Mouse (Mus musculus) midbrain, embryonic 13.5 days (tissue): ENCODE results near the gene Rap1b. TPM values are rescaled to one million over a fixed set of nuclear protein-coding genes. Genes with fewer than 3 reads are reported as not detected.

Source experiments
- ATAC-seq: fragments of 200-750 bp; cut with Nextera tagmentation; 2 replicates; pipeline ENCODE4 v1.8.0; 2017; ENCODE audit warnings: mild to moderate bottlenecking, moderate TSS enrichment, moderate library complexity
- H3K27ac ChIP-seq: fragments of 300-500 bp; sonication (generic); 2 replicates; pipeline ENCODE4 v1.5.1; 2015; ENCODE audit warnings: inconsistent platforms, mild to moderate bottlenecking, moderate library complexity
- H3K27me3 ChIP-seq: fragments of 300-500 bp; sonication (generic); 2 replicates; pipeline ENCODE4 v1.6.1; 2015; ENCODE audit warnings: mild to moderate bottlenecking, inconsistent platforms
- H3K36me3 ChIP-seq: fragments of 300-500 bp; sonication (generic); 2 replicates; pipeline ENCODE4 v1.6.1; 2015; ENCODE audit warnings: mild to moderate bottlenecking, inconsistent platforms
- H3K4me1 ChIP-seq: fragments of 300-500 bp; sonication (generic); replicated peaks from 2 replicates; pipeline ENCODE4 v1.6.1; 2015; ENCODE audit warnings: inconsistent platforms
- H3K4me2 ChIP-seq: fragments of 300-500 bp; sonication (generic); replicated peaks from 2 replicates; pipeline ENCODE4 v1.6.1; 2015; ENCODE audit warnings: moderate library complexity, mild to moderate bottlenecking, inconsistent platforms
- H3K4me3 ChIP-seq: fragments of 300-500 bp; sonication (generic); replicated peaks from 2 replicates; pipeline ENCODE4 v1.5.1; 2015; ENCODE audit warnings: mild to moderate bottlenecking, inconsistent platforms
- H3K9ac ChIP-seq: fragments of 300-500 bp; sonication (generic); replicated peaks from 2 replicates; pipeline ENCODE4 v1.6.1; 2015; ENCODE audit warnings: mild to moderate bottlenecking, inconsistent platforms
- H3K9me3 ChIP-seq: fragments of 300-500 bp; sonication (generic); 2 replicates; pipeline ENCODE4 v1.6.1; 2016; ENCODE audit warnings: mild to moderate bottlenecking, inconsistent platforms
- WGBS: fragments of 180-500 bp; shearing (Covaris S2); methylation state at CpG from one replicate; pipeline ENCODE4 v1.1.7; 2015; 5-methylcytosine and 5-hydroxymethylcytosine counted together
- polyA plus RNA-seq: library from polyadenylated mRNA; unstranded; fragments of >200 nt; fragmentation: Nextera tagmentation; extraction: Ambion mirVana; gene quantifications from 2 replicates; pipeline ENCODE4 v1.2.1, GENCODE M21; 2015

Gene Rap1b
- polyA plus RNA-seq, 1 experiment from 2014 or later = 140 TPM

- Histone ChIP-seq H3K27me3 (no peaks in the 10 kb centered on the region), H3K9ac (no peak overlapping the region), H3K36me3 (no peaks in the 10 kb centered on the region), H3K27ac (no peak overlapping the region), H3K4me1 (no peaks in the 10 kb centered on the region), H3K4me3 (no peak overlapping the region), H3K9me3 (no peaks in the 10 kb centered on the region), H3K4me2 (no peak overlapping the region)
- 90% methylated on average over 2 of the region's 2 CpGs for WGBS
- ATAC-seq = no peak
These were observed 9.5 kb downstream of the Rap1b start for GRCm38 (mm10) chr10:117836354-117836753.

GRCm38 (mm10) chr10:117835453-117835852, 10.4 kb downstream of the Rap1b start:
- no peaks in the 10 kb centered on the region for H3K9me3 ChIP-seq
- 68% methylated on average over 5 of the region's 5 CpGs for WGBS
- H3K9ac ChIP-seq = no peak overlapping the region
- H3K4me3 ChIP-seq = no peak overlapping the region
- no peak overlapping the region for H3K4me2 ChIP-seq
- no peak overlapping the region for H3K27ac ChIP-seq
- H3K4me1 ChIP-seq = no peaks in the 10 kb centered on the region
- no peak for ATAC-seq
- no peaks in the 10 kb centered on the region for H3K36me3 ChIP-seq
- H3K27me3 ChIP-seq = no peaks in the 10 kb centered on the region

GRCm38 (mm10) chr10:117830797-117831196, 15.0 kb downstream of the Rap1b start:
- Histone ChIP-seq H3K4me2 (no peak overlapping the region), H3K4me1 (0 out of 2 replicates have a peak, but pooled peaks cover 5% of the 10 kb centered on the region), H3K9me3 (no peaks in the 10 kb centered on the region), H3K9ac (no peak overlapping the region), H3K27ac (no peak overlapping the region), H3K36me3 (no peaks in the 10 kb centered on the region), H3K4me3 (no peak overlapping the region), H3K27me3 (no peaks in the 10 kb centered on the region)
- 94% methylated on average over 3 of the region's 3 CpGs for WGBS
- no peak for ATAC-seq

GRCm38 (mm10) chr10:117829472-117830155, 16.2 kb downstream of the Rap1b start:
- H3K36me3 ChIP-seq = no peaks in the 10 kb centered on the region
- H3K9me3 ChIP-seq = no peaks in the 10 kb centered on the region
- 98% methylated on average over 7 of the region's 7 CpGs for WGBS
- no peak overlapping the region for H3K9ac ChIP-seq
- no peak overlapping the region for H3K4me2 ChIP-seq
- no peak overlapping the region for H3K4me3 ChIP-seq
- peaks cover 10% of the 10 kb centered on the region; the same call in 1 of the 2 replicates for H3K4me1 ChIP-seq
- H3K27ac ChIP-seq = no peak overlapping the region
- ATAC-seq = no peak
- H3K27me3 ChIP-seq = no peaks in the 10 kb centered on the region

GRCm38 (mm10) chr10:117829022-117829421, 16.8 kb downstream of the Rap1b start:
- H3K27me3 ChIP-seq = no peaks in the 10 kb centered on the region
- H3K36me3 ChIP-seq = peaks cover 3% of the 10 kb centered on the region; the same call in 1 of the 2 replicates
- no peak overlapping the region for H3K9ac ChIP-seq
- 73% methylated on average over 4 of the region's 4 CpGs for WGBS
- no peak overlapping the region for H3K4me2 ChIP-seq
- H3K4me1 ChIP-seq = peaks cover 10% of the 10 kb centered on the region; the same call in 1 of the 2 replicates
- no peak for ATAC-seq
- no peak overlapping the region for H3K27ac ChIP-seq
- H3K9me3 ChIP-seq = no peaks in the 10 kb centered on the region
- no peak overlapping the region for H3K4me3 ChIP-seq

GRCm38 (mm10) chr10:117828536-117828935, 17.3 kb downstream of the Rap1b start:
- WGBS = 77% methylated on average over 4 of the region's 4 CpGs
- Histone ChIP-seq H3K4me3 (no peak overlapping the region), H3K27me3 (no peaks in the 10 kb centered on the region), H3K9ac (no peak overlapping the region), H3K9me3 (no peaks in the 10 kb centered on the region), H3K4me1 (peaks cover 10% of the 10 kb centered on the region; the same call in 1 of the 2 replicates), H3K27ac (no peak overlapping the region), H3K4me2 (no peak overlapping the region), H3K36me3 (peaks cover 3% of the 10 kb centered on the region)
- ATAC-seq = no peak

GRCm38 (mm10) chr10:117824647-117825046, 21.2 kb downstream of the Rap1b start:
- WGBS = 87% methylated on average over 4 of the region's 4 CpGs
- no peak overlapping the region for H3K4me3 ChIP-seq
- H3K9ac ChIP-seq = no peak overlapping the region
- H3K4me1 ChIP-seq = peaks cover 10% of the 10 kb centered on the region; the same call in 1 of the 2 replicates
- peaks cover 37% of the 10 kb centered on the region for H3K36me3 ChIP-seq
- H3K27me3 ChIP-seq = no peaks in the 10 kb centered on the region
- H3K9me3 ChIP-seq = no peaks in the 10 kb centered on the region
- no peak overlapping the region for H3K4me2 ChIP-seq
- no peak overlapping the region for H3K27ac ChIP-seq
- no peak for ATAC-seq

GRCm38 (mm10) chr10:117824139-117824538, 21.7 kb downstream of the Rap1b start:
- H3K4me3 ChIP-seq = no peak overlapping the region
- H3K27ac ChIP-seq = no peak overlapping the region
- H3K9ac ChIP-seq = no peak overlapping the region
- WGBS = 73% methylated on average over 4 of the region's 4 CpGs
- ATAC-seq = no peak
- no peaks in the 10 kb centered on the region for H3K27me3 ChIP-seq
- no peak overlapping the region for H3K4me2 ChIP-seq
- peaks cover 42% of the 10 kb centered on the region for H3K36me3 ChIP-seq
- H3K9me3 ChIP-seq = no peaks in the 10 kb centered on the region
- H3K4me1 ChIP-seq = peaks cover 6% of the 10 kb centered on the region; the same call in 1 of the 2 replicates

GRCm38 (mm10) chr10:117823321-117823720, 22.5 kb downstream of the Rap1b start:
- no peaks in the 10 kb centered on the region for H3K27me3 ChIP-seq

GRCm38 (mm10) chr10:117818600-117818999, 27.2 kb downstream of the Rap1b start:
- Histone ChIP-seq H3K9ac (no peak overlapping the region), H3K36me3 (peaks cover 77% of the 10 kb centered on the region), H3K4me2 (no peak overlapping the region), H3K4me3 (no peak overlapping the region), H3K4me1 (no peaks in the 10 kb centered on the region), H3K27ac (no peak overlapping the region), H3K9me3 (no peaks in the 10 kb centered on the region), H3K27me3 (no peaks in the 10 kb centered on the region)
- WGBS = 90% methylated on average over 6 of the region's 6 CpGs
- no peak for ATAC-seq

More at GRCm38 (mm10) chr10:117823321-117823720, 22.5 kb downstream of the Rap1b start:
- Histone ChIP-seq H3K4me2 (no peak overlapping the region), H3K27ac (no peak overlapping the region), H3K9me3 (no peaks in the 10 kb centered on the region), H3K9ac (no peak overlapping the region), H3K4me3 (no peak overlapping the region), H3K4me1 (peaks cover 4% of the 10 kb centered on the region; the same call in 1 of the 2 replicates), H3K36me3 (peaks cover 49% of the 10 kb centered on the region)
- no peak for ATAC-seq
- WGBS = 94% methylated on average over 6 of the region's 6 CpGs

- H3K36me3 ChIP-seq = peaks cover 76% of the 10 kb centered on the region
- no peaks in the 10 kb centered on the region for H3K4me1 ChIP-seq
- 95% methylated on average over 6 of the region's 6 CpGs for WGBS
- no peak overlapping the region for H3K9ac ChIP-seq
- no peak for ATAC-seq
- no peak overlapping the region for H3K27ac ChIP-seq
- H3K27me3 ChIP-seq = no peaks in the 10 kb centered on the region
- no peaks in the 10 kb centered on the region for H3K9me3 ChIP-seq
- no peak overlapping the region for H3K4me3 ChIP-seq
- H3K4me2 ChIP-seq = no peak overlapping the region
These were observed 29.1 kb downstream of the Rap1b start for GRCm38 (mm10) chr10:117816721-117817120.

- peaks cover 46% of the 10 kb centered on the region for H3K36me3 ChIP-seq
- no peaks in the 10 kb centered on the region for H3K9me3 ChIP-seq
- H3K4me3 ChIP-seq = no peak overlapping the region
- H3K27me3 ChIP-seq = no peaks in the 10 kb centered on the region
- 93% methylated on average over 2 of the region's 2 CpGs for WGBS
- H3K4me2 ChIP-seq = no peak overlapping the region
- H3K4me1 ChIP-seq = peaks cover 11% of the 10 kb centered on the region
- H3K9ac ChIP-seq = no peak overlapping the region
- no peak overlapping the region for H3K27ac ChIP-seq
- no peak for ATAC-seq
These were observed 33.3 kb downstream of the Rap1b start for GRCm38 (mm10) chr10:117812501-117812900.

GRCm38 (mm10) chr10:117811555-117811954, 34.3 kb downstream of the Rap1b start:
- Histone ChIP-seq H3K4me3 (no peak overlapping the region), H3K4me1 (peaks cover 11% of the 10 kb centered on the region), H3K27ac (no peak overlapping the region), H3K9ac (no peak overlapping the region), H3K4me2 (no peak overlapping the region), H3K9me3 (no peaks in the 10 kb centered on the region), H3K36me3 (peaks cover 39% of the 10 kb centered on the region), H3K27me3 (no peaks in the 10 kb centered on the region)
- no peak for ATAC-seq
- 95% methylated on average over 8 of the region's 8 CpGs for WGBS
